Comparison of ENCODE assay signal across 14 mouse cellular contexts in genomic region chr6:117938951-117939350, GRCm38 (mm10).
DNase-seq lines count a peak whose midpoint lies in the region.
"Had no signal": no experiment of that assay in that cellular context is flagged by ENCODE, and none has a peak within 500 bp of the region (broad histone marks: within the 10 kb centered on the region; RNA-seq: fewer than 3 reads in every experiment).

No protein-coding gene starts in this region.

- DNase-seq in frontal cortex, postnatal 36 days (ENCODE audit: low spot score in 2 of 2): peak; percentile 15 to 45
- DNase-seq in frontal cortex, postnatal 25 days (ENCODE audit: low spot score in 2 of 2): no peak
- peak; percentile 34 for DNase-seq in right cerebral cortex, adult 18-20 months
- no peak for DNase-seq in right cerebral cortex, postnatal 36 days (ENCODE audit: low spot score in 2 of 2)
- peak; percentile 52 to 59 for DNase-seq in cerebellum, postnatal 25 days
- no peak for DNase-seq in thymus, postnatal 36 days
- no peak for DNase-seq in spleen, postnatal 14 days (ENCODE audit: low spot score in 2 of 2)
- DNase-seq: adrenal gland, postnatal 36 days; embryo, embryonic 11 days; gastrocnemius, postnatal 10 days; kidney, adult 8-10 months; kidney, postnatal 25 days; lung, embryonic 14.5 days; lung, postnatal 4 days had no signal

Comparison
In these comparisons a context has a peak if more than half of its experiments do, and no peak if none do; other contexts are left out.
1. DNase-seq: peak in frontal cortex, postnatal 36 days (2 of 2), right cerebral cortex, adult 18-20 months (single experiment) and cerebellum, postnatal 25 days (2 of 2); none in frontal cortex, postnatal 25 days (0 of 2), right cerebral cortex, postnatal 36 days (0 of 2), thymus, postnatal 36 days (0 of 2) and spleen, postnatal 14 days (0 of 2).